Mouse (Mus musculus) kidney, adult 11 months (tissue): Measurements from ENCODE around the gene Rfx4.

ENCODE experiments used
- DNase-seq: peaks from one replicate; pipeline ENCODE4 v3.0.0; 2022

Rfx4 gene

DNA sequence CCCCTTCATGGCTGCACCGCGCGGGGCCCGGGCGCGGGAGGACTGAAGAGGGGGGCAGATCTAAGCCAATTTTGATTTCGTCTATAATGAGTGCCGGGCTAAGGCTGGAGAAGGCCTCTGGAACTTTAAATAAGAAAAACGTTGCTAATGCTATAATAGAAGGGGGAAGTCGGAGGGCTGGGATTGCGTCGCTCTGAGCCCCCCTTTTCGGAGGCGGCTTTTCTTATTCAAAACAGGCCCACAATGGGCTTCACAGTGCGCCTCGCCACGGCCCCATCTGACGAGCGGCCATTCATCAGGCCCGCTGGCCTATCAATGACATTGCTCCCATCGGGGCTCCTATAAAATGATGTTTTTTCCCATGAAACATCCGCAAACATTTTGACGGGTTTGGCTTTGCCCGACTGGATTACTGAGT lies at the start of gene Rfx4:
Rfx4 (plus strand) TSS at position 277 of the 418 bp plus-strand sequence.
- DNase-seq = no peak

GRCm38 (mm10) chr10:84706543-84706942 lies 49.3 kb upstream of the Rfx4 start:
- no peak for DNase-seq

DNA sequence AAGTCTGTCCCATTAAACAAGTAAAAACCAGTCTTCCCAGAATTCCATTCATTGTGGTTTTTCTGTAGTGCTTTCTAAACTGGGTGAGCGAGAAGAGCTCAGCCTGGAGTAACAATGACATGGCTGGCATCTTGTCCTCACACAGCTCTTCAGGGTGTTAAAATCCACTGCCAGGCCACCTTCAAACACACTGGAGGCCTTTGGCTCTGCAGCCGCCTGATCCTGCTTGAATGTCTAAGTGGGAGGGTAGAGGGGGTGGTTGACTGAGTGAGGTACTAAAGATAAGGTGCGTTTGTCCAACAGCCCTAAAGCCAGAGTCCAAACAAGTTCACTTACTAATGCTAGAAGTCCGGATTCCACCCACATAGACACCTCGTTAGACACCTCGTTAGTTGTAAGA lies 48.6 kb upstream of the Rfx4 start:
- DNase-seq = no peak

- no peak for DNase-seq
These were observed 47.9 kb upstream of the Rfx4 start for GRCm38 (mm10) chr10:84707752-84708530.

DNA sequence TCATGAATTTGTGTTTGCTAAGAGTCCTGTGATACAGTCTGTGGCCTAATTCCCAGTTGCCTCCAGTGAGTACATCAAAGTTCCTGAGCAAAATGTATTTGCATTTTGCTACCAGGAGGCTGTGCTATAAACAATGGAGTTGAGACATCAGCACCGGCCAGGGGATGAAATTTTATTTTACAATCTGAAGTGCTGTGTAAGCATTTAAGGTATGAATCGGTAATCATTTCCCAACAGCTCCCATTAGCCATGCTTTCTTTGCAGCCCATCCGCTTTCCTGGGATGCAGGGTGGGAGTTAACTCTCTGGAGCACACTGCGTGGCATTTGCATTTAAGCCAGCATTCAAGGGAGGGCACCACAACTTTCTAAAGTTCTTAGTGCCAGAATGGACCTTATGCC lies 45.7 kb upstream of the Rfx4 start:
- DNase-seq = no peak

DNA sequence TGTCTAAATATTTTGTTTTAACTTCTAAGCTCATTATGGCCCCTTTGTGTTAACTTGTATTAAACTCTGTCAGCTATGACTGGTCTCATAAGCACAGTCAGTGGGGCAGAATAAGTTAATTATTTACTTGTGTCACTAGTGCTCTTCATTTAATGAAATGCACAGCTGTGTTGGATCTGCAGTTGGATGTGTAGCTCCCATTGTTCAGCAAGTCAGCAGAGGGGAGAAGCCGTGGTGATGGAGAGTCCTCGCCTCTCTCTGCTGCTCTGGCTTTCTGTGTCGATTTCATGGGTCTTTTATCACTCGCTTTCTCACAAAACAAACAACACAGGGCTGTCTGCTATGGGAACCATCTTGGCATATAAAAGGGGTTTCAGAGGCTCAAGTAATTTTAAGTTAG lies 45.0 kb upstream of the Rfx4 start:
- DNase-seq = no peak

DNA sequence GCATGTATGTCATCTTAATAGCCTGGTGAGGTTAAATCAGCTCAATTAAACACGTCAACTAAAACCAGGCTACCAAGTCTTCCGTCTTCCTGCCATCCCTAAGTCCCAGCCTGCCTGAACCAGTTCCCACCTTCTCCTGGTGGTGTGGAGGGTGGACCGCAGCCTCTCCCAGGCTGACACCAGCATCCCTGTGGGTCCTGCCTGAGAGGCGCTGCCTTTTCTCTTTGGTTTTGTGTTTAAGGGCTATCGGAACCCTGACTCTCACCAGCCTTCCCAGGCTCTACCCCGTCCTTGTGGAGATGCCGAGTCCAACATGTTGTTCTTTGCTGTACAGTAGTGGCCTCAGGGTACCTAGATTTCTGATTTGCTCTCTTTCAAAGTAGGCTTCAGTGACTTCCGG lies 44.4 kb upstream of the Rfx4 start:
- DNase-seq = no peak

GRCm38 (mm10) chr10:84711940-84712339 lies 43.9 kb upstream of the Rfx4 start:
- no peak for DNase-seq

DNA sequence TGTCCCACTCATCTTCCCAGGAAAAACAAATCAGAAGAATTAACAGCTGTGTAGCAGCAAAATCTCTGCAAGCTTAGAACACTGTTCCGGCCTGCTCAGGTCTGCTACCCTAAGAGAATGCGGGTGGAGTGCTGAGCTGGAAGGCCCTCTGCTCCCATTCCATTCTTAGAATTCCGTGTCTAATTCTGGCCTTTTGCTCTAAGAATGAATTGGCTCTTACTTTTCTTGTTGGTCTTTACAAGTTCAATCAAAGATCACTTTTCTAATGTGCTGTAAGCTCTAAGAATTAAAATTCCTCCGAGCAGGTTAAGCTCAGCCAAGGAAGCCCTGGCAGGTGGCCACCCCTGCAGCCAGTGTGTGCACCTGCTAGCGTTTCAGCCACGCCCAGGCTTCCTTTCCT lies 43.3 kb upstream of the Rfx4 start:
- DNase-seq = peak; percentile 45

- no peak for DNase-seq
These were observed 42.8 kb upstream of the Rfx4 start for GRCm38 (mm10) chr10:84713043-84713442.

GRCm38 (mm10) chr10:84715639-84716038 lies 40.2 kb upstream of the Rfx4 start:
- DNase-seq = peak; percentile 45

GRCm38 (mm10) chr10:84716581-84716980 lies 39.3 kb upstream of the Rfx4 start:
- no peak for DNase-seq

DNA sequence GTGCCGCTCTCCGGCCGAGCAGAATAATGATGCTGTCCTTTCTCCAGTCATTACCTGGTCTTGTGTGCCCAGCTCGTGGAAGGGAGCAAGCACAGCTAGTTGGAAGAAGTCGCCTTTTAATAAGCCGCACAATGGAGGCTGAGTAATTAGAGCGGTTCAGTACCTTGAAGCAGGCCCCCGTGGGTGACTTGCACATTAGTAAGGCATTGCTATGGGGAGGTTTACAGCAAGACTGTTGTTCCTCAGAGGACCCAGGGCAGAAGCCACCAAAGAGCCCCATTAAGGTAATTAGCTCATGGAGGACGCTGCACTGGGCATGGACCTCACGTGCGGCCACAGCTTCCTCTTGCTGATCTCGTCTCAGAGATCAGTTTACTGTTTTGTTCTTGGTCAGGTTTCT lies 33.2 kb upstream of the Rfx4 start:
- no peak for DNase-seq

GRCm38 (mm10) chr10:84727005-84727404 lies 28.9 kb upstream of the Rfx4 start:
- DNase-seq = no peak

- DNase-seq = no peak
These were observed 28.1 kb upstream of the Rfx4 start for GRCm38 (mm10) chr10:84727760-84728159.

GRCm38 (mm10) chr10:84730078-84730477 lies 25.8 kb upstream of the Rfx4 start:
- no peak for DNase-seq

- no peak for DNase-seq
These were observed 24.9 kb upstream of the Rfx4 start for GRCm38 (mm10) chr10:84730956-84731355.

- DNase-seq = no peak
These were observed 22.4 kb upstream of the Rfx4 start for GRCm38 (mm10) chr10:84733511-84733910.

- no peak for DNase-seq
These were observed 744 bp upstream of the Rfx4 start for GRCm38 (mm10) chr10:84754851-84755785.

DNA sequence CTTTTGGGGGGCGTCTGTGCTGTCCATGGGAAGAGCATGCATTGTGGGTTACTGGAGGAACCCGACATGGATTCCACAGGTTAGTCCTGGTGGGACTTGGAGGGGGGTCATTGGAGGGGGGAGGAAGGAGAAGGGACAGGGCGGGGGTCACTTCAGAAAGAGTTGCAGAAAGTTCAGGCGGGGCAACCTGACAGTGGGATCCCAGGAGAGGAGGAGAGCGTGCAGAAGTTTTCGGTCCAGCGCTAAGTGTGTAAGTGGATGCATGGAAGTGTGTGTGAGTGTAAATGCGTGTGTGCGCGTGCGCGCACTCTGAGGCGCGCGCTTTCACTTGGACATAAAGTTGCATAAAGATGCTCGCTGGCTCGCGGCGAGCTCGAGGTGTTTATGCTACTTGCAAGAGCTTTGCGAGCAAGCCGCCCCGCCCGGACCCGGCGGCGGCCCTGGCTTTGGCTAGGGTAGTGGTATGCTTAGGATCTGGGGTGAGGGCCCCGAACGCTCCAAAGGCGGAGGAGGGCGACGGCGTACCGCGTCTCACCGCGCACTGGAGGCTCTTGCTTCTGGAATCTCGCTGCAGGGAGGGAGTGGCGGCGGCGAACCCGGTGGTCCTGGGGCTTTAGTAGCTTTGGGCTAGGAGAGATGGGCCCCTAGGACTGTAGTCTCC lies 703 bp downstream of the Rfx4 start:
- no peak for DNase-seq

DNA sequence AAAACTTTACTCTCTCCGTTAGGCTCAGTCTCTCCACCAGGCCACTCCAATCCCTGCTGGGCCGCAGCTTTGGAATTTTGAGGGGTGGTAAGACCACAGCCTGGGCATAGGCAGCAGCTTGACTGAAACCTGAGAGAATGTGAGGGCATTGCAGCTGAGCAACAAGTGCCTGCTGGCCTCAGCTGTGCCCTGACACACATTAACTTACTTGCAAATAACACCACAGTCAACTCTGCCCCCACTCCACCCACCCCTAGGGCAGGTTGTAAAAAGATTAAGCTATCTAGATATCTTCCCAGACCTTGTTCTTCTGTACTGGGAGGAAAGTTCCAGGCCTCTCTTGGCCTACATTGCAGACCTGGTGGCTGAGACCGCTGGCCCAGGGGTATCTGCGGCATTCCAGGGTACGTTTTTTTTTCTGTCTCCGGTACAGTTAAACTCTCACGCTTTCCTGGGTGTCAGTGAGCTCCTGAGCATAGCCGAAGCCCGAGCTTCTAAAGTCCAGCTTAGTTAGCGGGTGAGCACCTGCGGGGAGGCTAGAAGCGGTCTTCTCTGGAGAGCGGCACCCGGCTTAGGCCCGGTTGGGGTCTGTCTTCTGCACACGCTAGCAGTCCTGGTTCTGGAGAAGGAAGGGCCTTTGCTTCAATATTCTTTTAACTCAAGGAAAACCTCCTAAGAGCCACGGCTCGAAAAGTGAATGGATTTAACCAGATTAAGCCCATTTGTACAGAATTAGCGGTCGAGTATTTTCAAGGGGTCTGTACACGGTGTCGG lies 1.8 kb downstream of the Rfx4 start:
- DNase-seq = peak; percentile 51

- DNase-seq = no peak
These were observed 2.3 kb downstream of the Rfx4 start for GRCm38 (mm10) chr10:84758200-84758468.
